Mouse (Mus musculus) left cerebral cortex, postnatal 25 days (tissue): Measurements from ENCODE around the gene Gm11077. TPM values are rescaled to one million over a fixed set of nuclear protein-coding genes. Genes with fewer than 3 reads are reported as not detected.

Experiments
- DNase-seq, 2 experiments: peaks; one replicate each; pipeline ENCODE4 v3.0.0; 2022; ENCODE audit warnings: low spot score in 2 of 2, mixed read lengths in 1 of 2
- intact Hi-C: fragments of 180-260 bp; cut with DNase I; formaldehyde crosslinking; loops from one replicate; pipeline ENCODE4 v1.15.1; 2025
- total RNA-seq, 2 experiments: library from RNA; stranded (reverse); gene quantifications; 2 replicates each; pipeline ENCODE4 v1.2.3; 2021

Gm11077 gene
- not detected for total RNA-seq

GRCm38 (mm10) chr6:140729272-140729671, at the start of gene Gm11077:
Gene Gm11077 (plus strand): TSS chr6:140729284.
- intact Hi-C loops = no loop called here
- no peak for DNase-seq

- no peak for DNase-seq
- intact Hi-C loops = no loop called here
These were observed 48.4 kb upstream of the Gm11077 start for GRCm38 (mm10) chr6:140680713-140681112.

- DNase-seq = no peak
- intact Hi-C loops = no loop called here
These were observed 46.3 kb upstream of the Gm11077 start for GRCm38 (mm10) chr6:140682829-140683228.

- intact Hi-C loops = no loop called here
- no peak for DNase-seq
These were observed 44.7 kb upstream of the Gm11077 start for GRCm38 (mm10) chr6:140684403-140684802.

GRCm38 (mm10) chr6:140689617-140690404, 39.3 kb upstream of the Gm11077 start:
- DNase-seq = no peak
- intact Hi-C loops = no loop called here

- intact Hi-C loops = no loop called here
- DNase-seq = no peak
These were observed 36.9 kb upstream of the Gm11077 start for GRCm38 (mm10) chr6:140692160-140692559.

- DNase-seq = peak in 1 of 2 experiments; percentile 31
- intact Hi-C loops = no loop called here
These were observed 32.7 kb upstream of the Gm11077 start for GRCm38 (mm10) chr6:140696192-140696879.

- intact Hi-C loops = no loop called here
- peak; percentile 31 to 72 for DNase-seq
These were observed 31.1 kb upstream of the Gm11077 start for GRCm38 (mm10) chr6:140697994-140698393.

GRCm38 (mm10) chr6:140698596-140698995, 30.5 kb upstream of the Gm11077 start:
- DNase-seq = no peak
- intact Hi-C loops = no loop called here

GRCm38 (mm10) chr6:140701259-140701658, 27.8 kb upstream of the Gm11077 start:
- intact Hi-C loops = loop anchor here (5.0 kb wide), 1 partner anchor 1104 kb away; no protein-coding TSS in a partner anchor
- no peak for DNase-seq

GRCm38 (mm10) chr6:140705132-140705531, 24.0 kb upstream of the Gm11077 start:
- DNase-seq = no peak
- intact Hi-C loops = no loop called here

GRCm38 (mm10) chr6:140706056-140706455, 23.0 kb upstream of the Gm11077 start:
- intact Hi-C loops = no loop called here
- DNase-seq = no peak

GRCm38 (mm10) chr6:140708059-140708458, 21.0 kb upstream of the Gm11077 start:
- DNase-seq = no peak
- intact Hi-C loops = no loop called here

- DNase-seq = no peak
- intact Hi-C loops = loop anchor here (5.0 kb wide), 1 partner anchor 62 kb away; no protein-coding TSS in a partner anchor
These were observed 19.5 kb upstream of the Gm11077 start for GRCm38 (mm10) chr6:140709415-140710107.

GRCm38 (mm10) chr6:140712754-140713153, 16.3 kb upstream of the Gm11077 start:
- DNase-seq = peak; percentile 72 to 75
- intact Hi-C loops = loop anchor here (5.0 kb wide), 1 partner anchor 65 kb away; no protein-coding TSS in a partner anchor

GRCm38 (mm10) chr6:140714905-140715365, 14.1 kb upstream of the Gm11077 start:
- intact Hi-C loops = loop anchor here (5.0 kb wide), 3 partner anchors 68 to 857 kb away; no protein-coding TSS in a partner anchor
- DNase-seq = peak; percentile 71 to 79

GRCm38 (mm10) chr6:140722058-140722457, 7.0 kb upstream of the Gm11077 start:
- no peak for DNase-seq
- intact Hi-C loops = no loop called here

- intact Hi-C loops = no loop called here
- peak in 1 of 2 experiments; percentile 8 for DNase-seq
These were observed 1.8 kb downstream of the Gm11077 start for GRCm38 (mm10) chr6:140730669-140731401.

- peak; percentile 55 to 65 for DNase-seq
- intact Hi-C loops = no loop called here
These were observed 2.3 kb downstream of the Gm11077 start for GRCm38 (mm10) chr6:140731402-140731730.
